Mouse (Mus musculus) frontal cortex, postnatal 25 days (tissue): ENCODE data around the gene Ttyh3.
"Not testable (repeated sequence)": the region's sequence is repeated elsewhere in the genome, so short reads cannot be mapped to it uniquely, and the experiment has no call there.

Experiments used
- DNase-seq, 2 experiments: peaks; one replicate each; pipeline ENCODE4 v3.0.0; 2022; ENCODE audit warnings: low spot score in 2 of 2

Ttyh3 gene

GRCm38 (mm10) chr5:140648519-140649100 is at the start of gene Ttyh3:
Gene Ttyh3, minus strand, starts transcription at chr5:140649031.
- peak in 1 of 2 experiments; percentile 23 for DNase-seq

- DNase-seq: no peak
These were observed 47.2 kb upstream of the Ttyh3 start for GRCm38 (mm10) chr5:140695987-140696386.

- DNase-seq: no peak
These were observed 39.6 kb upstream of the Ttyh3 start for GRCm38 (mm10) chr5:140688434-140688833.

- no peak for DNase-seq
These were observed 35.7 kb upstream of the Ttyh3 start for GRCm38 (mm10) chr5:140684343-140685148.

- no peak for DNase-seq
These were observed 33.3 kb upstream of the Ttyh3 start for GRCm38 (mm10) chr5:140682113-140682512.

GRCm38 (mm10) chr5:140680950-140681349 is 32.1 kb upstream of the Ttyh3 start:
- DNase-seq: no peak

GRCm38 (mm10) chr5:140680051-140680450 is 31.2 kb upstream of the Ttyh3 start:
- no peak for DNase-seq

GRCm38 (mm10) chr5:140677137-140677536 is 28.3 kb upstream of the Ttyh3 start:
- no peak for DNase-seq

GRCm38 (mm10) chr5:140675640-140676039 is 26.8 kb upstream of the Ttyh3 start:
- DNase-seq: no peak

- DNase-seq: no peak
These were observed 26.2 kb upstream of the Ttyh3 start for GRCm38 (mm10) chr5:140675079-140675478.

- no peak for DNase-seq
These were observed 25.2 kb upstream of the Ttyh3 start for GRCm38 (mm10) chr5:140674036-140674435.

GRCm38 (mm10) chr5:140672603-140673002 is 23.8 kb upstream of the Ttyh3 start:
- DNase-seq: not testable (repeated sequence)

- no peak for DNase-seq
These were observed 23.3 kb upstream of the Ttyh3 start for GRCm38 (mm10) chr5:140672115-140672514.

GRCm38 (mm10) chr5:140663621-140664180 is 14.9 kb upstream of the Ttyh3 start:
- DNase-seq: peak; percentile 48 to 49

GRCm38 (mm10) chr5:140662741-140663592 is 14.1 kb upstream of the Ttyh3 start:
- no peak for DNase-seq

GRCm38 (mm10) chr5:140661875-140662643 is 13.2 kb upstream of the Ttyh3 start:
- DNase-seq: no peak

GRCm38 (mm10) chr5:140661427-140661826 is 12.6 kb upstream of the Ttyh3 start:
- no peak for DNase-seq

- DNase-seq: no peak
These were observed 11.6 kb upstream of the Ttyh3 start for GRCm38 (mm10) chr5:140660398-140660797.

- DNase-seq: peak; percentile 38 to 61
These were observed 10.9 kb upstream of the Ttyh3 start for GRCm38 (mm10) chr5:140659607-140660272.

- no peak for DNase-seq
These were observed 5.4 kb upstream of the Ttyh3 start for GRCm38 (mm10) chr5:140654096-140654845.
